28 mouse cellular contexts compared by ENCODE assay signal in the genomic region with DNA sequence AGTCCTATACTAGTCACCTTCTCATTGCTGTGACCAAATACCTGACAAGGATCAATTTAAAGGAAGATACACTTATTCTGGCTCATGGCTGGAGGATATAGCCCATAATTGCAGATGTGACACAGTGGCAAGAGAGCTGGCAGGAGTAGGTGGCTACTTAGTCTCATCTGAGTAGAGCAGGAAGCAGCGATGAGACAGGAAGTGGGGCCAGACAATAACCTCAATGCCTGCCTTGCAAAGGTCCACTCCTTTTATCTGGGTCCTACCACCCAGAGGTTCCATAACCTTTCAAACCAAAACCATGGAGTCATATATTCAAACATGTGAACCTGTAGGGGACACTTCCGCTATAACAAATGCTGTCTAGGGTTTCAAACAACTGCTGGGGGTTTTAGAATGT.
DNase-seq lines count a peak whose midpoint lies in the region; ATAC-seq lines count a peak whose summit lies in the region.
"Had no signal": no experiment of that assay in that cellular context is flagged by ENCODE, and none has a peak within 500 bp of the region (broad histone marks: within the 10 kb centered on the region; RNA-seq: fewer than 3 reads in every experiment).

No protein-coding gene starts in this region.

- H3K27ac ChIP-seq in midbrain, embryonic 10.5 days (replicated peaks): no peak overlapping the region
- H3K27ac ChIP-seq: embryonic facial prominence, embryonic 12.5 days; embryonic facial prominence, embryonic 15.5 days; heart, embryonic 15.5 days; hindbrain, embryonic 10.5 days; hindbrain, embryonic 13.5 days had no signal

- H3K36me3 ChIP-seq in midbrain, embryonic 10.5 days: no peaks in the 10 kb centered on the region
- H3K36me3 ChIP-seq: embryonic facial prominence, embryonic 12.5 days; embryonic facial prominence, embryonic 15.5 days; heart, embryonic 12.5 days; heart, embryonic 15.5 days; hindbrain, embryonic 10.5 days; hindbrain, embryonic 13.5 days had no signal

- ATAC-seq in CD4-positive, CD25-positive, alpha-beta regulatory T cell, adult 4 months: peak; percentile 20
- ATAC-seq: forebrain, embryonic 14.5 days; forebrain, postnatal 0 days; hindbrain, embryonic 16.5 days; inflammation-experienced regulatory T-cells, adult 6 months had no signal

- no peak overlapping the region for H3K4me3 ChIP-seq in midbrain, embryonic 10.5 days
- H3K4me3 ChIP-seq: embryonic facial prominence, embryonic 12.5 days; embryonic facial prominence, embryonic 15.5 days; heart, embryonic 12.5 days; heart, embryonic 15.5 days; hindbrain, embryonic 10.5 days; hindbrain, embryonic 13.5 days had no signal

- peak; percentile 16 for DNase-seq in thymus, postnatal 0 days (ENCODE audit: low spot score)
- no peak for DNase-seq in thymus, adult 18-20 months
- DNase-seq in induced T-regulatory cell, adult 2 months (ENCODE audit: low read depth): peak; percentile 50
- peak; percentile 50 to 69 for DNase-seq in natural killer cell, adult 2 months (ENCODE audit: low spot score in 2 of 2)
- DNase-seq in testis, postnatal 10 days (ENCODE audit: low spot score): no peak
- no peak for DNase-seq in midbrain, embryonic 10.5 days (ENCODE audit: low spot score)
- DNase-seq in kidney, postnatal 10 days: no peak
- DNase-seq: adrenal gland, postnatal 10 days; adrenal gland, postnatal 36 days; cerebellum, adult 11 months; cerebellum, adult 2 months; cerebellum, adult 9-11 months; cerebellum, postnatal 25 days; forebrain, postnatal 0 days; gastrocnemius, postnatal 25 days; heart, adult 18-20 months; heart, postnatal 10 days; heart, postnatal 36 days had no signal

- peaks cover 20% of the 10 kb centered on the region for H3K4me1 ChIP-seq in midbrain, embryonic 10.5 days
- H3K4me1 ChIP-seq: hindbrain, embryonic 13.5 days had no signal

- H3K9me3 ChIP-seq in midbrain, embryonic 10.5 days (replicated peaks): no peaks in the 10 kb centered on the region
- H3K9me3 ChIP-seq: embryonic facial prominence, embryonic 12.5 days; embryonic facial prominence, embryonic 15.5 days; heart, embryonic 12.5 days; heart, embryonic 15.5 days; hindbrain, embryonic 10.5 days; hindbrain, embryonic 13.5 days had no signal

- H3K27me3 ChIP-seq in midbrain, embryonic 10.5 days (ENCODE audit: low read depth, poor library complexity, severe bottlenecking): no peaks in the 10 kb centered on the region
- H3K27me3 ChIP-seq: embryonic facial prominence, embryonic 12.5 days; embryonic facial prominence, embryonic 15.5 days; heart, embryonic 15.5 days; hindbrain, embryonic 13.5 days had no signal

- 96% methylated on average over 2 of the region's 2 CpGs for WGBS in midbrain, embryonic 10.5 days

Comparison
In these comparisons a context has a peak if more than half of its experiments do, and no peak if none do; other contexts are left out.
1. DNase-seq: peak in thymus, postnatal 0 days (single experiment), induced T-regulatory cell, adult 2 months (single experiment) and natural killer cell, adult 2 months (2 of 2); none in thymus, adult 18-20 months (0 of 2), testis, postnatal 10 days (single experiment), midbrain, embryonic 10.5 days (single experiment) and kidney, postnatal 10 days (single experiment).